Mouse (Mus musculus) embryonic facial prominence, embryonic 15.5 days (tissue): ENCODE measurements around the gene Qrich2. TPM values are rescaled to one million over a fixed set of nuclear protein-coding genes. Genes with fewer than 3 reads are reported as not detected.
"Not testable (repeated sequence)": the region's sequence is repeated elsewhere in the genome, so short reads cannot be mapped to it uniquely, and the experiment has no call there.

Experiments used
- ATAC-seq: fragments of 200-750 bp; cut with Nextera tagmentation; 2 replicates; pipeline ENCODE4 v1.8.0; 2017; ENCODE audit warnings: low read depth, moderate TSS enrichment; ENCODE audit not compliant: insufficient number of reproducible peaks, low FRiP score, low TSS enrichment
- H3K27ac ChIP-seq: fragments of 300-500 bp; sonication (generic); replicated peaks from 2 replicates; pipeline ENCODE4 v1.5.1; 2015; ENCODE audit warnings: mild to moderate bottlenecking, inconsistent platforms
- H3K27me3 ChIP-seq: fragments of 300-500 bp; sonication (generic); 2 replicates; pipeline ENCODE4 v1.6.1; 2015; ENCODE audit warnings: inconsistent platforms
- H3K36me3 ChIP-seq: fragments of 300-500 bp; sonication (generic); 2 replicates; pipeline ENCODE4 v1.6.1; 2015; ENCODE audit warnings: mild to moderate bottlenecking, inconsistent platforms
- H3K4me1 ChIP-seq: fragments of 300-500 bp; sonication (generic); 2 replicates; pipeline ENCODE4 v1.6.1; 2015; ENCODE audit warnings: inconsistent platforms
- H3K4me2 ChIP-seq: fragments of 300-500 bp; sonication (generic); replicated peaks from 2 replicates; pipeline ENCODE4 v1.6.1; 2015; ENCODE audit warnings: mild to moderate bottlenecking, inconsistent platforms
- H3K4me3 ChIP-seq: fragments of 300-500 bp; sonication (generic); replicated peaks from 2 replicates; pipeline ENCODE4 v1.5.1; 2015; ENCODE audit warnings: mild to moderate bottlenecking, inconsistent platforms
- H3K9ac ChIP-seq: fragments of 300-500 bp; sonication (generic); 2 replicates; pipeline ENCODE4 v1.6.1; 2015; ENCODE audit warnings: inconsistent platforms
- H3K9me3 ChIP-seq: fragments of 300-500 bp; sonication (generic); replicated peaks from 2 replicates; pipeline ENCODE4 v1.6.1; 2016; ENCODE audit warnings: inconsistent platforms
- WGBS: fragments of 180-500 bp; shearing (Covaris S2); methylation state at CpG from one replicate; pipeline ENCODE4 v1.1.7; 2015; 5-methylcytosine and 5-hydroxymethylcytosine counted together
- polyA plus RNA-seq: library from polyadenylated mRNA; unstranded; fragments of >200 nt; fragmentation: Nextera tagmentation; extraction: Ambion mirVana; gene quantifications from 2 replicates; pipeline ENCODE4 v1.2.1, GENCODE M21; 2015

The Qrich2 gene
- polyA plus RNA-seq, 1 experiment from 2014 or later: 0.16 TPM

DNA sequence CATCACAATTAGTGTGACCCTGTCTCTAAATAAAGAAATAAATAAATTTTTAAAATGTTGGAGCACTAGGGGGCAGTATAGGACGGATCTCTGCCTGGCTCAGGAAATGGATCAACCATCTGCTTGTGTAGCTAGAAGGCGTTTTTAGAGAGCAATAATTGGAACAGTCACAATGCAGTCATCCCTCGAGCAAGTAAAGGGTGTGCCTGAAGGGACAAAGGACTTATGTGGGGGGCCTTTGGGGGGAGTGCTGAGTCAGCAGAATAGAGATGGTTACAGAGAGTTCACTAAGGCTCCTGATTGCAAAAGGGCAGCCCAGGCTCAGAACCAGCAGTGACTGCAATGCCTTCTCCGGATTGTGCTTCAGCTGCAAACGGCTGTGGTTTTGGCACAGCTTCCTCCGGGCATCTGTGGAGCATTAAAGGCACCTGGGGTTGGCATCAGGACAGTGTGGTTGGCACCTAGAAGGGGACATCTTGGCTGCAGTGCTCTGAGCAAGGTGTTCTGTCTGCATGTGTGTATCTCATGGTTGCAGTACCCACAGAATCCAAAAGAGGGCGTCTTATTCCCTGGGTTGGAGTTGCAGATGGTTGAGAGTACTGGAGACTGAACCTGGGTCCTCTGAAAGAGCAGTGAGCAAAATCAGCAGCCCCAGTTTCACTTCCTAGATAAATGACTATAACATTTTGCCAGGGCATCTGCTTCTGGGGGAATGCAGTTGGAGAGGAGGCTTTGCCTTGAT lies 35.1 kb upstream of the Qrich2 start:
- Histone ChIP-seq H3K27ac (peak overlapping the region; percentile 52; the same call in 1 of the 2 replicates), H3K27me3 (no peaks in the 10 kb centered on the region), H3K4me2 (no peak overlapping the region), H3K9ac (no peak overlapping the region), H3K4me3 (no peak overlapping the region), H3K4me1 (peaks cover 8% of the 10 kb centered on the region; the same call in 1 of the 2 replicates), H3K36me3 (no peaks in the 10 kb centered on the region), H3K9me3 (no peaks in the 10 kb centered on the region)
- peak; percentile 71 for ATAC-seq
- WGBS: 16% methylated on average over 7 of the region's 7 CpGs

GRCm38 (mm10) chr11:116499018-116499417 lies 33.0 kb upstream of the Qrich2 start:
- H3K27ac ChIP-seq: no peak overlapping the region
- H3K4me1 ChIP-seq: peaks cover 18% of the 10 kb centered on the region; the same call in 1 of the 2 replicates
- H3K27me3 ChIP-seq: no peaks in the 10 kb centered on the region
- no peaks in the 10 kb centered on the region for H3K36me3 ChIP-seq
- peak overlapping the region; percentile 34 for H3K4me3 ChIP-seq
- WGBS: 39% methylated on average over 6 of the region's 6 CpGs
- peak overlapping the region; percentile 55 for H3K4me2 ChIP-seq
- no peaks in the 10 kb centered on the region for H3K9me3 ChIP-seq
- H3K9ac ChIP-seq: no peak overlapping the region
- no peak for ATAC-seq

DNA sequence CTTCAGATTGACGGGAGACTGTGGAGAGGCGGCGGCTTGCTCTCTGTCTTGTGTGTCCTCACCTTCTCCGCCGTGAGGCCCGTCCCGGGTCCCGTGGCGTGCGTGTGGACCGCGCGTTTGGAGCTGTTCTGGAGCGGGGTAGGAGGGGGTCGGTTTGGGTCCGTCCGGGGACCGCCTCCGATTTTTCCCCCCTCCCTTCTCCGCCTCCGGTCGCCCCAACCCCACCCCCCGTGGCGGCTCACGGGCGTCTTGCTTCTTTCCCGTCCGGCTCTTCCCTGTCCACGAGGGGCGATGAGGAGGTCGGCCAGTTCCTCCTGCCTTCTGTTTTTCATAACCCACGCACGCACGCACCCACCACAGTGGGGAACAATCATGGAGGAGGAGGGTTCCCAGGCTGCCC lies 32.6 kb upstream of the Qrich2 start:
- no peaks in the 10 kb centered on the region for H3K27me3 ChIP-seq
- H3K36me3 ChIP-seq: no peaks in the 10 kb centered on the region
- H3K9me3 ChIP-seq: no peaks in the 10 kb centered on the region
- H3K27ac ChIP-seq: no peak overlapping the region
- H3K9ac ChIP-seq: no peak overlapping the region; the same call in 1 of the 2 replicates
- 23% methylated on average over 34 of the region's 34 CpGs for WGBS
- peaks cover 18% of the 10 kb centered on the region; the same call in 1 of the 2 replicates for H3K4me1 ChIP-seq
- ATAC-seq: no peak
- H3K4me3 ChIP-seq: peak overlapping the region; percentile 34
- H3K4me2 ChIP-seq: peak overlapping the region; percentile 55

DNA sequence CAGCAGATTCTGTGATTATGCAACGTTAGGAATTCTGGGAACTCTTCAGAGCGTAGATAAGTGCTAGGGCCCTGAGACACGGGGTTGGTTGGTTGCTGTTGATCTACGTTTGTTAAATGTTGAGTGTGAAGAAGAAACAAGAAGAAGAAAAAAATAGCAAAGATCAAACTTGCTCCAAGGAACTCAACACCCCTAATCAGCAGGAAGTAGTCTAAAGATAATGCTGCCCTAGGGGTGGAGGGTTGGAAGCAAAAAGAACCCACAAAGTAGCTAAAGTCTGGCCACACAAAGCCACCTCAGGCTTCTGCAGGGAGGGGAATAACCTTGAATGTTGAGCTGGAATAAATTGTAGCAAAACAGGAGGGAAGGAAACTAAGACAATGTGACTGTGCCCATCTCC lies 31.3 kb upstream of the Qrich2 start:
- no peaks in the 10 kb centered on the region for H3K9me3 ChIP-seq
- H3K27me3 ChIP-seq: no peaks in the 10 kb centered on the region
- 80% methylated on average over 4 of the region's 4 CpGs for WGBS

GRCm38 (mm10) chr11:116494474-116495174 lies 28.6 kb upstream of the Qrich2 start:
- no peak overlapping the region for H3K9ac ChIP-seq
- H3K4me2 ChIP-seq: no peak overlapping the region
- H3K9me3 ChIP-seq: no peaks in the 10 kb centered on the region
- no peak overlapping the region for H3K4me3 ChIP-seq
- no peak for ATAC-seq
- H3K36me3 ChIP-seq: no peaks in the 10 kb centered on the region
- 49% methylated on average over 13 of the region's 13 CpGs for WGBS
- H3K27ac ChIP-seq: peak overlapping the region; percentile 56
- H3K4me1 ChIP-seq: 0 out of 2 replicates have a peak, but pooled peaks cover 19% of the 10 kb centered on the region
- H3K27me3 ChIP-seq: no peaks in the 10 kb centered on the region

More for the DNA sequence above, 31.3 kb upstream of the Qrich2 start:
- Histone ChIP-seq H3K27ac (no peak overlapping the region), H3K36me3 (no peaks in the 10 kb centered on the region), H3K9ac (no peak overlapping the region), H3K4me3 (no peak overlapping the region), H3K4me2 (no peak overlapping the region), H3K4me1 (peaks cover 18% of the 10 kb centered on the region; the same call in 1 of the 2 replicates)
- no peak for ATAC-seq

DNA sequence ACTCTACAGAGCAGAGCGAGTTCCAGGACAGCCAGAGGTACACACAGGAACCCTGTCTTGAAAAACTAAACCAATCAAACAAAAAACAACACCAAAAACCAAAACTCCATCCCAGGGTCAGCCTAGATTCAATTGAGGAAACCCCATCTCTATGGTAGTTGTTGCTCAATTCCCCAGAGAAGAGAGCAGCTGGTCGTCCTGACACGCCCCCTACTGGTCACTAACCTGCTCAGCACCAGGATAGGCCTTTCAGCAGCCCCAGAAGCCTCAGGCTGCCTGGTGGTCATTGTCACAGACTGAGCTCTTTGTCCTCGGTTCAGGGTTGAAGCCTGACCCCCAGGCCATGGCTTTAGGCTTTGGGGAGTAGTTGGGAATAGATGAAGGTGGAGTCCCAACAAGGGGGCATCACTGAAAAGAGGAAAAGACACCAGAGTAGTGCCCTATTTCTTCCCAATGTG lies 27.8 kb upstream of the Qrich2 start, which contains the start of gene Prpsap1:
Gene Prpsap1 (minus strand): TSS at position 408 of the 458 bp plus-strand sequence.
- H3K27me3 ChIP-seq: no peaks in the 10 kb centered on the region
- H3K27ac ChIP-seq: peak within 1 kb of the TSS; percentile 56
- no peak within 1 kb of the TSS for H3K9ac ChIP-seq
- no peak for ATAC-seq
- H3K36me3 ChIP-seq: no peaks in the 10 kb centered on the region
- no peak within 1 kb of the TSS for H3K4me2 ChIP-seq
- peaks cover 24% of the 10 kb centered on the region for H3K4me1 ChIP-seq
- WGBS: 26% methylated on average over 4 of the region's 4 CpGs
- no peaks in the 10 kb centered on the region for H3K9me3 ChIP-seq
- H3K4me3 ChIP-seq: no peak within 1 kb of the TSS

GRCm38 (mm10) chr11:116493191-116493590 lies 27.1 kb upstream of the Qrich2 start:
- Histone ChIP-seq H3K27ac (no peak overlapping the region), H3K36me3 (0 out of 2 replicates have a peak, but pooled peaks cover under 1% of the 10 kb centered on the region), H3K4me2 (no peak overlapping the region), H3K27me3 (no peaks in the 10 kb centered on the region), H3K9ac (no peak overlapping the region), H3K9me3 (no peaks in the 10 kb centered on the region), H3K4me1 (peaks cover 25% of the 10 kb centered on the region), H3K4me3 (no peak overlapping the region)
- ATAC-seq: no peak
- WGBS: 80% methylated on average over 5 of the region's 5 CpGs

DNA sequence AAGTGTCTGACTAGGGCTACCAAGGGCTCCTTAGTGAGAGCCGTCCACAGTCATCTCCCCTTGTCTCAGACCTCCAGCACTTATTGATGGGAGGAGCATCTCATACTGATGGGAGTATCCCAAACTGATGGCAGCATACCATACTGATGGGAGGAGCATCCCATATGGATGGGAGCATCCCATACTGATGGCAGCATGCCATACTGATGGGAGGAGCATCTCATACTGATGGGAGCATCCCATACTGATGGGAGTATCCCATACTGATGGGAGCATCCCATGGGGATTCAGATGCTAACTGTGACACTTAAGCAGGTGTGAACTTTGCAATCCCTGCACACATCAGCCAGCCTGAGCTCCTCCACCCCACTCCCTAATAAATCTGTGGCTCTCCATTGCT lies 26.5 kb upstream of the Qrich2 start:
- H3K4me2 ChIP-seq, H3K4me3 ChIP-seq, ATAC-seq, H3K9ac ChIP-seq, H3K27me3 ChIP-seq, H3K27ac ChIP-seq, H3K36me3 ChIP-seq, H3K9me3 ChIP-seq: not testable (repeated sequence)
- peaks cover 25% of the 10 kb centered on the region for H3K4me1 ChIP-seq
- WGBS: 88% methylated on average over 1 of the region's 1 CpGs

DNA sequence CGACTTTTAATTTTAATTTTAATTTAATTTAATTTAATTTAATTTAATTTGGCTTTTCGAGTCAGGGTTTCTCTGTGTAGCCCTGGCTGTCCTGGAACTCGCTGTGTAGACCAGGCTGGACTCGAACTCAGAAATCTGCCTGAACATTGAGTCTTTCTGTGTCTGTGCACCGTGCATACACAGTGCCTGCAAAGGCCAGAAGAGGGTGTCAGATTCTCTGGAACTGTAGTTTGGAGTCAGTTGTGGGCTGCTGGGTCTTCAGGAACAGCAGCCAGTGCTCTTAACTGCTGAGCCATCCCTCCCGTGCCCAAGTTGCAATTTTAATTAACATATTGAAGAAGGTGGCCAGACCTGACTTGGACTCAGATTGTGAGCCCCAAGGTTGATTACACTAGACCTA lies 25.3 kb upstream of the Qrich2 start:
- Histone ChIP-seq H3K9me3 (no peaks in the 10 kb centered on the region), H3K27ac (no peak overlapping the region), H3K4me3 (no peak overlapping the region), H3K9ac (no peak overlapping the region), H3K4me1 (peaks cover 25% of the 10 kb centered on the region), H3K27me3 (no peaks in the 10 kb centered on the region), H3K36me3 (peaks cover 17% of the 10 kb centered on the region), H3K4me2 (no peak overlapping the region)
- WGBS: 53% methylated on average over 6 of the region's 6 CpGs
- no peak for ATAC-seq

GRCm38 (mm10) chr11:116490232-116491107 lies 24.4 kb upstream of the Qrich2 start:
- Histone ChIP-seq H3K36me3 (peaks cover 26% of the 10 kb centered on the region), H3K9me3 (no peaks in the 10 kb centered on the region), H3K9ac (peak overlapping the region; percentile 76), H3K4me2 (peak overlapping the region; percentile 56), H3K27me3 (no peaks in the 10 kb centered on the region), H3K27ac (peak overlapping the region; percentile 87), H3K4me3 (peak overlapping the region; percentile 73), H3K4me1 (peaks cover 25% of the 10 kb centered on the region)
- under 1% methylated on average over 62 of the region's 62 CpGs for WGBS
- ATAC-seq: peak; percentile 92
